Mouse (Mus musculus) small intestine, adult 10 weeks (tissue): ENCODE measurements around the gene Upf3b. TPM values are rescaled to one million over a fixed set of nuclear protein-coding genes. Genes with fewer than 3 reads are reported as not detected.

Experiments used
- polyA plus RNA-seq: library from polyadenylated mRNA; stranded (reverse); fragments of 350-450 nt; fragmentation: Illumina TruSeq; extraction: RNeasy Lipid Tissue Mini Kit (QIAGEN cat#74804); gene quantifications from one replicate; pipeline ENCODE4 v1.2.3, GENCODE M21; 2014; ENCODE audit warnings: low replicate concordance

The Upf3b gene
- polyA plus RNA-seq, result 94.7 TPM

GRCm38 (mm10) chrX:37110193-37110880 lies at the start of gene Upf3b:
Gene Upf3b (minus strand): TSS chrX:37110322.

GRCm38 (mm10) chrX:37126671-37127358 lies 16.7 kb upstream of the Upf3b start, which contains the start of gene Nkap:
Gene Nkap (plus strand): TSS chrX:37126795.

GRCm38 (mm10) chrX:37084927-37085660 lies 25.0 kb downstream of the Upf3b start, which contains the start of gene Rpl39:
Gene Rpl39 (minus strand): TSS chrX:37085402.

GRCm38 (mm10) chrX:37048066-37048889 lies 61.8 kb downstream of the Upf3b start, which contains the start of gene Sowahd:
Gene Sowahd (plus strand): TSS chrX:37048845.

Other genes starting within 250 kb of the Upf3b start
- 185 TPM for gene Ube2a, start 236.4 kb downstream of the Upf3b start, polyA plus RNA-seq
- gene C330007P06Rik, start 236.2 kb downstream of the Upf3b start, polyA plus RNA-seq, result 61.7 TPM
- 11.3 TPM for gene Nkrf, start 207.4 kb downstream of the Upf3b start, polyA plus RNA-seq
- 11.0 TPM for gene Sept6, start 118.5 kb downstream of the Upf3b start, polyA plus RNA-seq
- not detected for gene Sowahd, start 61.5 kb downstream of the Upf3b start, polyA plus RNA-seq
- 805 TPM for gene Rpl39, start 24.9 kb downstream of the Upf3b start, polyA plus RNA-seq
- 50.7 TPM for gene Nkap, start 16.5 kb upstream of the Upf3b start, polyA plus RNA-seq
- gene Akap14, start 58.5 kb upstream of the Upf3b start, polyA plus RNA-seq, result 0.56 TPM
- gene Ndufa1, start 80.8 kb upstream of the Upf3b start, polyA plus RNA-seq, result 344 TPM
- gene Rnf113a1, start 80.9 kb upstream of the Upf3b start, polyA plus RNA-seq, result 0.37 TPM
- not detected for gene Gm9, start 100.7 kb upstream of the Upf3b start, polyA plus RNA-seq
- gene Rhox1, start 111.9 kb upstream of the Upf3b start, polyA plus RNA-seq, result not detected
- gene Rhox2a, start 134.7 kb upstream of the Upf3b start, polyA plus RNA-seq, result not detected
- gene Rhox3a, start 139.6 kb upstream of the Upf3b start, polyA plus RNA-seq, result not detected
- not detected for gene Rhox4a, start 155.0 kb upstream of the Upf3b start, polyA plus RNA-seq